ENCODE assay signal across 8 mouse cellular contexts in the genomic region with DNA sequence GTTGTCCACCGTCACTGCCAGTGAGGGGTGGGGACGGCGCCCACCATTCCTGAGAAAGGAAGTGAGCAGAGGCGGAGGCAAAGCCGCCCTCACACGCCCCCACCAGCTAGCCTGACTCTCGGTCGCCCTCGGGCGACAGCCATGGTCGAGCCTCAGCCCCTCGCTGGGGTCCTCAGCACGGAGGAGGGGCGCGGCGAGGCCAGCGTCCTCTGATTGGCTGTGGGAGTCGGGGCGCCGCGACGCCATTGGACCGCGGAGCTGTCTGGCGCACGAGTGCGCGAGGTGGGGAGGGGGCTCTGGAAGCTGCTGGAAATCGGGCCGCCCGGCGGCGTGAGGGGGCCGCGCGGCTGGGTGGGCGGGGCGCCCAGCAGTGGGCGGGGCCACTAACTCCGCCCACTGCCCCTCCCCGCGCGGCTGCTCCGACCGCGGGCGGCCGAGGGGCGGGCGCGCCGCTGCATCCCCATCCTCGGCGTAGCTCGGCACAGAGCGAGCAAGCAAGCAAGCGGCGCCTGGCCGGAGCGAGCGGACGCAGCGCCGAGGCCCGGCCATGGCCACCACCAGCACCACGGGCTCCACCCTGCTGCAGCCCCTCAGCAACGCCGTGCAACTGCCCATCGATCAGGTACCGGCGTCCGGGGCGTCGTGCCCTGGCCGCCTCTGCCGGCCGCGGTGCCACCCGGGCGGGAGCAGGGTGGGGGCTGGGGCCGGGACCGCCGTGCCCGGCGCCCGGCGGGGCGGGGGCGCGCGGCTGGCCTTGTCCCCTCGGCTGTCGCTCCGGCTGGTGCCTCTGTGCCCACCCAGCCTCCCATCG. TPM values are rescaled to one million over a fixed set of nuclear protein-coding genes. Genes with fewer than 3 reads are reported as not detected.
DNase-seq lines count a peak whose midpoint lies in the region; ATAC-seq lines count a peak whose summit lies in the region.

No protein-coding gene starts in this region.

- ATAC-seq in hindbrain, embryonic 12.5 days (ENCODE audit: low FRiP score), result peak; percentile 100

- under 1% methylated on average over 75 of the region's 95 CpGs for WGBS in hindbrain, embryonic 12.5 days

- peak overlapping the region; percentile 92 for H3K9ac ChIP-seq in hindbrain, embryonic 12.5 days

- H3K27me3 ChIP-seq in hindbrain, embryonic 12.5 days, result no peaks in the 10 kb centered on the region

- H3K9me3 ChIP-seq in hindbrain, embryonic 12.5 days (replicated peaks), result no peaks in the 10 kb centered on the region

- peaks cover 24% of the 10 kb centered on the region for H3K4me1 ChIP-seq in hindbrain, embryonic 12.5 days

- H3K4me2 ChIP-seq in hindbrain, embryonic 12.5 days (replicated peaks), result peak overlapping the region; percentile 70

- H3K4me3 ChIP-seq in hindbrain, embryonic 12.5 days, result peak overlapping the region; percentile 71

- H3K27ac ChIP-seq in hindbrain, embryonic 12.5 days, result peak overlapping the region; percentile 99

- H3K36me3 ChIP-seq in hindbrain, embryonic 12.5 days, result no peaks in the 10 kb centered on the region

- peak; percentile 97 for DNase-seq in R1 (ENCODE audit: low read depth, low spot score)
- DNase-seq in cerebellum, postnatal 10 days, result peak; percentile 96 to 98
- peak; percentile 89 to 93 for DNase-seq in frontal cortex, postnatal 10 days (ENCODE audit: low spot score in 2 of 2)
- DNase-seq in layer of hippocampus, postnatal 36 days, result peak; percentile 86 to 89
- peak; percentile 70 for DNase-seq in lung, postnatal 25 days (ENCODE audit: low spot score)
- DNase-seq in right cerebral cortex, adult 18-20 months, result peak; percentile 92
- peak; percentile 70 for DNase-seq in urinary bladder, adult 2 months (ENCODE audit: low spot score)

RNA-seq across cellular contexts. Expression of a gene that starts 0.7 kb away (rescaled TPM):
- 64.7 and 66.0 TPM in 2 replicates for polyA plus RNA-seq in hindbrain, embryonic 12.5 days (2016; fragmentation: Nextera tagmentation; extraction: Ambion mirVana)
- total RNA-seq in layer of hippocampus, postnatal 36 days (2021), result 10 to 100 TPM; 84.1 to 84.8 TPM
- polyA plus RNA-seq in urinary bladder, adult 2 months (2012; rRNA removed), result 16.9 and 19.0 TPM in 2 replicates

Comparison
In these comparisons a context has a peak if more than half of its experiments do, and no peak if none do; other contexts are left out.
1. Peak in every context shown above with its lines: DNase-seq, ATAC-seq, H3K4me3 ChIP-seq and H3K27ac ChIP-seq.